Mouse (Mus musculus) 3T3-L1 (cell line): ENCODE data around the gene Adgrf3.

ENCODE experiments used
- DNase-seq: peaks from one replicate; pipeline ENCODE4 v3.0.0-alpha.2; 2015; ENCODE audit warnings: low read depth, low spot score

Gene Adgrf3

GRCm38 (mm10) chr5:30202221-30202620, 3.3 kb downstream of the Adgrf3 start:
- no peak for DNase-seq

GRCm38 (mm10) chr5:30201521-30201920, 4.0 kb downstream of the Adgrf3 start:
- DNase-seq, result peak; percentile 62

- DNase-seq, result no peak
These were observed 7.3 kb downstream of the Adgrf3 start for GRCm38 (mm10) chr5:30198257-30198656.

GRCm38 (mm10) chr5:30195340-30195739, 10.2 kb downstream of the Adgrf3 start:
- DNase-seq, result no peak

- DNase-seq, result peak; percentile 9
These were observed 13.1 kb downstream of the Adgrf3 start for GRCm38 (mm10) chr5:30192452-30192851.

GRCm38 (mm10) chr5:30187687-30188485, 17.6 kb downstream of the Adgrf3 start:
- DNase-seq, result peak; percentile 5

GRCm38 (mm10) chr5:30175811-30176210, 29.7 kb downstream of the Adgrf3 start:
- DNase-seq, result peak; percentile 10

GRCm38 (mm10) chr5:30172931-30173692, 32.4 kb downstream of the Adgrf3 start:
- DNase-seq, result no peak

- peak; percentile 12 for DNase-seq
These were observed 33.4 kb downstream of the Adgrf3 start for GRCm38 (mm10) chr5:30172115-30172514.

GRCm38 (mm10) chr5:30170303-30170940, 35.1 kb downstream of the Adgrf3 start:
- no peak for DNase-seq

GRCm38 (mm10) chr5:30165234-30165946, 40.1 kb downstream of the Adgrf3 start:
- DNase-seq, result no peak

GRCm38 (mm10) chr5:30162339-30162738, 43.2 kb downstream of the Adgrf3 start:
- no peak for DNase-seq

- no peak for DNase-seq
These were observed 43.7 kb downstream of the Adgrf3 start for GRCm38 (mm10) chr5:30161836-30162235.

- DNase-seq, result no peak
These were observed 45.9 kb downstream of the Adgrf3 start for GRCm38 (mm10) chr5:30159601-30160000.

- DNase-seq, result no peak
These were observed 49.5 kb downstream of the Adgrf3 start for GRCm38 (mm10) chr5:30155821-30156629.

- DNase-seq, result no peak
These were observed 50.1 kb downstream of the Adgrf3 start for GRCm38 (mm10) chr5:30155395-30155792.

GRCm38 (mm10) chr5:30154474-30155394, 50.8 kb downstream of the Adgrf3 start, which contains the start of the genes Hadha and Hadhb:
Gene Hadha (minus strand): TSS chr5:30155162.
Gene Hadhb (plus strand): TSS chr5:30155248.
- DNase-seq, result peak; percentile 87

- DNase-seq, result peak; percentile 65
These were observed 51.5 kb downstream of the Adgrf3 start for GRCm38 (mm10) chr5:30154013-30154412.

GRCm38 (mm10) chr5:30153222-30153621, 52.3 kb downstream of the Adgrf3 start:
- DNase-seq, result no peak

GRCm38 (mm10) chr5:30152413-30152812, 53.1 kb downstream of the Adgrf3 start:
- DNase-seq, result no peak
